Mouse (Mus musculus) lung, adult 2 months (tissue): ENCODE data around the gene Olfr525. TPM values are rescaled to one million over a fixed set of nuclear protein-coding genes. Genes with fewer than 3 reads are reported as not detected.

ENCODE experiments used
- DNase-seq: peaks from one replicate; pipeline ENCODE4 v3.0.0; 2022
- H3K4me1 ChIP-seq: fragments of 200-500 bp; 2 replicates; pipeline ENCODE4 v1.6.1; 2011; ENCODE audit warnings: low read length; ENCODE audit not compliant: control insufficient read depth, insufficient read depth
- H3K4me3 ChIP-seq: fragments of 200-500 bp; replicated peaks from 2 replicates; pipeline ENCODE3; 2011; ENCODE audit warnings: low read depth, mild to moderate bottlenecking, control low read depth, low read length; ENCODE audit errors: extremely low read depth
- CTCF ChIP-seq: fragments of 200-500 bp; IDR thresholded peaks from 2 replicates; pipeline ENCODE4 v1.5.1; 2011; ENCODE audit warnings: mild to moderate bottlenecking, low read length, control low read depth; ENCODE audit not compliant: insufficient read depth
- POLR2A ChIP-seq: fragments of 200-500 bp; IDR thresholded peaks from 2 replicates; pipeline ENCODE4 v1.6.1; 2011; ENCODE audit warnings: low read depth, mild to moderate bottlenecking, control low read depth, low read length, borderline replicate concordance; ENCODE audit errors: extremely low read depth
- WGBS: fragments of 180-500 bp; shearing (Covaris S2); methylation state at CpG from one replicate; pipeline ENCODE4 v1.1.7; 2018; 5-methylcytosine and 5-hydroxymethylcytosine counted together
- polyA plus RNA-seq: library from polyadenylated mRNA; depleted of rRNA; stranded (reverse); fragments of >200 nt; gene quantifications from 2 replicates; pipeline ENCODE4 v1.2.3, GENCODE M21; 2012; rRNA removed

Gene Olfr525
- polyA plus RNA-seq, 1 experiment = not detected

DNA sequence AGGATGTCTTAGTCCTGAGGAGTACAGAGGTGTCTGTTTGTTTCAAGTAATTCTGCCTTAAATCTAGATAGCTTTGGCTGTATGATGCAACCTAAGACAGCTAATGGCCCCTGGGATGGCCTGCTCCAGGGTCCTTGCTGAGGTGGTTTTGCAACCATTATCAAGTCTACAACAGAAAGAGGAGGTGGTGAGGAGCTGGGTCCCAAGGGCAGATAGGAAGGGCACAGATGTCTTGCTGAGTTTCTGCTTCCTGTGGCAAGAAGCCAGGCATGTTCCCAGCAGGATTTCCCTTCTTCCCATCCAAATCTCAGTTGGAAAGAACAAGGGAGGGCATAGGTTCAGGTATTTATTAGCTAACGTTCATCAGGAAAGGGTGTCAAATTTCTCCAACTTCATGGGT is 55.6 kb downstream of the Olfr525 start, which contains the start of gene Olfr530:
Olfr530 (minus strand) TSS at position 101 of the 400 bp plus-strand sequence.
- 40% methylated on average over 1 of the region's 1 CpGs for WGBS

GRCm38 (mm10) chr7:140376911-140377310 is 56.3 kb downstream of the Olfr525 start:
- Histone ChIP-seq H3K4me1 (no peaks in the 10 kb centered on the region), H3K4me3 (no peak overlapping the region)
- no peak for TF ChIP-seq CTCF
- no peak for TF ChIP-seq POLR2A
- WGBS = 89% methylated on average over 2 of the region's 2 CpGs
- no peak for DNase-seq

More for the DNA sequence above, 55.6 kb downstream of the Olfr525 start, which contains the start of gene Olfr530:
- DNase-seq = no peak
- H3K4me1 ChIP-seq = no peaks in the 10 kb centered on the region
- TF ChIP-seq POLR2A = no peak
- no peak within 1 kb of the TSS for H3K4me3 ChIP-seq

Other genes with a start within 250 kb of the Olfr525 start
- 0.20 and 0.27 TPM in 2 replicates for gene Caly, start 238.3 kb upstream of the Olfr525 start, polyA plus RNA-seq
- not detected in 2 replicates for gene Prap1, start 227.5 kb upstream of the Olfr525 start, polyA plus RNA-seq
- gene Fuom, start 218.4 kb upstream of the Olfr525 start, polyA plus RNA-seq = 20.4 and 27.3 TPM in 2 replicates
- gene Paox, start 205.1 kb upstream of the Olfr525 start, polyA plus RNA-seq = 6.7 and 11.2 TPM in 2 replicates
- gene Echs1, start 204.4 kb upstream of the Olfr525 start, polyA plus RNA-seq = 62.4 and 71.8 TPM in 2 replicates
- gene Mtg1, start 183.3 kb upstream of the Olfr525 start, polyA plus RNA-seq = 14.7 and 18.2 TPM in 2 replicates
- gene Sprn, start 166.0 kb upstream of the Olfr525 start, polyA plus RNA-seq = 0.25 and 0.27 TPM in 2 replicates
- gene Olfr522, start 156.1 kb upstream of the Olfr525 start, polyA plus RNA-seq = not detected in 2 replicates
- gene Olfr523, start 147.6 kb upstream of the Olfr525 start, polyA plus RNA-seq = not detected in 2 replicates
- gene Olfr524, start 114.9 kb upstream of the Olfr525 start, polyA plus RNA-seq = not detected in 2 replicates
- gene Cd163l1, start 102.6 kb upstream of the Olfr525 start, polyA plus RNA-seq = 1.7 and 2.8 TPM in 2 replicates
- gene 5830411N06Rik, start 73.6 kb upstream of the Olfr525 start, polyA plus RNA-seq = 0.58 and 0.78 TPM in 2 replicates
- not detected in 2 replicates for gene Olfr527, start 13.2 kb downstream of the Olfr525 start, polyA plus RNA-seq
- 0.32 TPM in 1 of 2 replicates, not detected in the other for gene Olfr60, start 40.8 kb downstream of the Olfr525 start, polyA plus RNA-seq
- gene Olfr530, start 55.5 kb downstream of the Olfr525 start, polyA plus RNA-seq = not detected in 2 replicates
- gene Olfr531, start 82.1 kb downstream of the Olfr525 start, polyA plus RNA-seq = not detected in 2 replicates
- not detected in 2 replicates for gene Olfr532, start 100.8 kb downstream of the Olfr525 start, polyA plus RNA-seq
- not detected in 2 replicates for gene Olfr533, start 142.5 kb downstream of the Olfr525 start, polyA plus RNA-seq
- gene Olfr535, start 163.4 kb downstream of the Olfr525 start, polyA plus RNA-seq = not detected in 2 replicates
- gene Olfr536, start 186.5 kb downstream of the Olfr525 start, polyA plus RNA-seq = not detected in 2 replicates
- gene Olfr538, start 247.0 kb downstream of the Olfr525 start, polyA plus RNA-seq = not detected in 2 replicates